26 mouse cellular contexts compared by ENCODE assay signal in the genomic region with DNA sequence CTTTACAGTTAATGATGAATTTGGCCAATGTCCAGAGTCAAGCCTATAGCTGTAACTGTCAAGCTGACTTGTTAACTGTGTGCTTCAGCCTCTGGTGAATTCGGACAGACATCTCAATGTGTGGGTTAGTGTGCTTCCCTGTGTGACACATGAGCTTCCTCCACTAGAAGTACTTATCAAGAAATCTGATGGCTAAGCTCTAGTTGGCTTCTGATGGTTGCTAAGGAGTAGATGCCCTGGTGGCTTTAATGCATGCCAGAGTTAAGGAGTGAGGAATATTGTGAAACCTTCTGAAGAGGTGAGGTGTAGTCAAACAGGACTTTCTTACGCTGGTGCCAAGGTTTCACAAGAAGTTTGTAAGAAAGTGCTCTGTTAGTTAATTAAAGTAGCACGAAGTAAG.
A peak's percentile ranks its signal among the peaks of the same experiment; 100 is the strongest.
DNase-seq lines count a peak whose midpoint lies in the region; ATAC-seq and TF ChIP-seq lines count a peak whose summit lies in the region.
"Had no signal": no experiment of that assay in that cellular context is flagged by ENCODE, and none has a peak within 500 bp of the region (broad histone marks: within the 10 kb centered on the region; RNA-seq: fewer than 3 reads in every experiment).

No protein-coding gene starts in this region.

- H3K27me3 ChIP-seq in forebrain, embryonic 14.5 days (replicated peaks; ENCODE audit: control insufficient read depth, insufficient read depth, low read length): no peaks in the 10 kb centered on the region
- H3K27me3 ChIP-seq in forebrain, postnatal 0 days (ENCODE audit: insufficient read depth, low read length): no peaks in the 10 kb centered on the region
- no peaks in the 10 kb centered on the region for H3K27me3 ChIP-seq in Patski
- H3K27me3 ChIP-seq in lung, embryonic 16.5 days (ENCODE audit: control insufficient read depth, insufficient read depth, low read depth, low read length): no peaks in the 10 kb centered on the region
- no peaks in the 10 kb centered on the region for H3K27me3 ChIP-seq in midbrain, embryonic 14.5 days (ENCODE audit: control insufficient read depth, insufficient read depth, low read length)
- H3K27me3 ChIP-seq: embryonic facial prominence, embryonic 12.5 days; forebrain, embryonic 13.5 days; hindbrain, embryonic 12.5 days; lung, embryonic 15.5 days; megakaryocyte, embryonic 14.5 days; midbrain, embryonic 13.5 days had no signal

- WGBS in forebrain, embryonic 14.5 days: 47% methylated on average over 3 of the region's 3 CpGs
- 55% methylated on average over 3 of the region's 3 CpGs for WGBS in forebrain, postnatal 0 days
- 57% methylated on average over 3 of the region's 3 CpGs for WGBS in lung, embryonic 16.5 days
- 90% methylated on average over 3 of the region's 3 CpGs for WGBS in midbrain, embryonic 14.5 days

- no peaks in the 10 kb centered on the region for H3K9me3 ChIP-seq in forebrain, embryonic 14.5 days (replicated peaks; ENCODE audit: control insufficient read depth, low read length)
- H3K9me3 ChIP-seq in forebrain, postnatal 0 days (ENCODE audit: low read length): no peaks in the 10 kb centered on the region
- no peaks in the 10 kb centered on the region for H3K9me3 ChIP-seq in lung, embryonic 16.5 days (ENCODE audit: control insufficient read depth, low read length)
- no peaks in the 10 kb centered on the region for H3K9me3 ChIP-seq in midbrain, embryonic 14.5 days (ENCODE audit: control insufficient read depth, low read length)
- H3K9me3 ChIP-seq: embryonic facial prominence, embryonic 12.5 days; forebrain, embryonic 13.5 days; hindbrain, embryonic 12.5 days; lung, embryonic 15.5 days; megakaryocyte, embryonic 14.5 days; midbrain, embryonic 13.5 days had no signal

- peaks cover 12% of the 10 kb centered on the region for H3K4me1 ChIP-seq in forebrain, embryonic 14.5 days (ENCODE audit: control insufficient read depth, insufficient read depth, low read length)
- 0 out of 2 replicates have a peak, but pooled peaks cover under 1% of the 10 kb centered on the region for H3K4me1 ChIP-seq in forebrain, postnatal 0 days (ENCODE audit: insufficient read depth)
- H3K4me1 ChIP-seq in lung, embryonic 16.5 days (replicated peaks; ENCODE audit: control insufficient read depth, insufficient read depth, low read length): peaks cover 38% of the 10 kb centered on the region
- H3K4me1 ChIP-seq in midbrain, embryonic 14.5 days (ENCODE audit: control insufficient read depth, insufficient read depth, low read length): peaks cover 15% of the 10 kb centered on the region; the same call in 1 of the 2 replicates

- DNase-seq in forebrain, embryonic 14.5 days (ENCODE audit: low spot score): peak; percentile 3
- no peak for DNase-seq in forebrain, postnatal 0 days
- DNase-seq in Patski (ENCODE audit: low read depth, low spot score): peak; percentile 19
- DNase-seq in retina, embryonic 14.5 days (ENCODE audit: low spot score): peak; percentile 16
- no peak for DNase-seq in adrenal gland, postnatal 25 days
- no peak for DNase-seq in midbrain, embryonic 14.5 days
- DNase-seq: cerebellum, adult 18-20 months; cerebellum, postnatal 14 days; gastrocnemius, postnatal 10 days; heart, adult 2 months; kidney, adult 8-10 months; kidney, postnatal 36 days; layer of hippocampus, postnatal 36 days; right cerebral cortex, postnatal 25 days; spleen, adult 18-20 months; thymus, postnatal 25 days had no signal

- no peak overlapping the region for H3K4me2 ChIP-seq in forebrain, embryonic 14.5 days (ENCODE audit: low read length)
- no peak overlapping the region for H3K4me2 ChIP-seq in forebrain, postnatal 0 days (ENCODE audit: low read depth)
- no peak overlapping the region for H3K4me2 ChIP-seq in lung, embryonic 16.5 days (ENCODE audit: low read depth, low read length)
- H3K4me2 ChIP-seq in midbrain, embryonic 14.5 days (ENCODE audit: low read length): no peak overlapping the region
- H3K4me2 ChIP-seq: embryonic facial prominence, embryonic 12.5 days; forebrain, embryonic 13.5 days; hindbrain, embryonic 12.5 days; lung, embryonic 15.5 days; midbrain, embryonic 13.5 days had no signal

- CTCF ChIA-PET in Patski (lab: Charles Lee): interaction anchor here (1.0 to 1.3 kb wide), 5 partner anchors 9 to 28 kb away, joined by 3 to 6 read pairs (median 3); no protein-coding TSS in a partner anchor

- in situ Hi-C loops in Patski (cut with MboI; ENCODE audit: low pct_unique_long_range_greater_than_20kb): no loop called here

- no peak overlapping the region for H3K4me3 ChIP-seq in forebrain, embryonic 14.5 days (ENCODE audit: low read depth, low read length)
- no peak overlapping the region for H3K4me3 ChIP-seq in forebrain, postnatal 0 days (ENCODE audit: low read depth, low read length)
- H3K4me3 ChIP-seq in lung, embryonic 16.5 days (ENCODE audit: low read length): no peak overlapping the region
- H3K4me3 ChIP-seq in midbrain, embryonic 14.5 days (replicated peaks; ENCODE audit: low read depth, low read length): no peak overlapping the region
- H3K4me3 ChIP-seq: embryonic facial prominence, embryonic 12.5 days; erythroblast, embryonic 14.5 days; forebrain, embryonic 13.5 days; heart, adult 2 months; hindbrain, embryonic 12.5 days; lung, embryonic 15.5 days; megakaryocyte, embryonic 14.5 days; midbrain, embryonic 13.5 days had no signal

- no peak for TF ChIP-seq CTCF in forebrain, postnatal 0 days (IDR thresholded peaks at IDR 0.05; ENCODE audit: low read depth)
- TF ChIP-seq CTCF in Patski (IDR thresholded peaks at IDR 0.05): no peak

- H3K9ac ChIP-seq in forebrain, embryonic 14.5 days (ENCODE audit: low read length): no peak overlapping the region
- H3K9ac ChIP-seq in forebrain, postnatal 0 days: no peak overlapping the region
- no peak overlapping the region for H3K9ac ChIP-seq in lung, embryonic 16.5 days (ENCODE audit: low read length)
- no peak overlapping the region for H3K9ac ChIP-seq in midbrain, embryonic 14.5 days (replicated peaks; ENCODE audit: low read length)
- H3K9ac ChIP-seq: embryonic facial prominence, embryonic 12.5 days; forebrain, embryonic 13.5 days; hindbrain, embryonic 12.5 days; liver, embryonic 14.5 days; lung, embryonic 15.5 days; midbrain, embryonic 13.5 days had no signal

- no peak overlapping the region for H3K27ac ChIP-seq in forebrain, embryonic 14.5 days (ENCODE audit: low read depth, low read length)
- no peak overlapping the region for H3K27ac ChIP-seq in forebrain, postnatal 0 days (ENCODE audit: low read depth, low read length)
- H3K27ac ChIP-seq in lung, embryonic 16.5 days (ENCODE audit: low read length): no peak overlapping the region
- no peak overlapping the region for H3K27ac ChIP-seq in midbrain, embryonic 14.5 days (replicated peaks; ENCODE audit: low read depth, low read length)
- H3K27ac ChIP-seq: embryonic facial prominence, embryonic 12.5 days; forebrain, embryonic 13.5 days; heart, adult 2 months; liver, embryonic 14.5 days; lung, embryonic 15.5 days; midbrain, embryonic 13.5 days had no signal

- POLR2A ChIA-PET in Patski (lab: Charles Lee): interaction anchor here (0.6 kb wide), 1 partner anchor 11 kb away, joined by 3 read pairs; no protein-coding TSS in a partner anchor

- ATAC-seq in forebrain, embryonic 14.5 days: no peak
- no peak for ATAC-seq in forebrain, postnatal 0 days
- ATAC-seq in Patski: no peak
- peak; percentile 71 for ATAC-seq in lung, embryonic 16.5 days (ENCODE audit: low read depth)
- no peak for ATAC-seq in midbrain, embryonic 14.5 days (ENCODE audit: low FRiP score, low TSS enrichment)
- ATAC-seq: CD4-positive, CD25-positive, alpha-beta regulatory T cell, adult 4 months; forebrain, embryonic 13.5 days had no signal

- H3K36me3 ChIP-seq in forebrain, embryonic 14.5 days (ENCODE audit: control insufficient read depth, insufficient read depth, low read length): no peaks in the 10 kb centered on the region
- no peaks in the 10 kb centered on the region for H3K36me3 ChIP-seq in forebrain, postnatal 0 days (ENCODE audit: insufficient read depth)
- no peaks in the 10 kb centered on the region for H3K36me3 ChIP-seq in lung, embryonic 16.5 days (ENCODE audit: control insufficient read depth, insufficient read depth, low read length)
- H3K36me3 ChIP-seq in midbrain, embryonic 14.5 days (ENCODE audit: control insufficient read depth, insufficient read depth, low read length): no peaks in the 10 kb centered on the region
- H3K36me3 ChIP-seq: embryonic facial prominence, embryonic 12.5 days; hindbrain, embryonic 12.5 days; lung, embryonic 15.5 days; midbrain, embryonic 13.5 days had no signal

Comparison
In these comparisons a context has a peak if more than half of its experiments do, and no peak if none do; other contexts are left out.
1. DNase-seq: peak in forebrain, embryonic 14.5 days (single experiment), Patski (single experiment) and retina, embryonic 14.5 days (single experiment); none in forebrain, postnatal 0 days (single experiment), adrenal gland, postnatal 25 days (single experiment) and midbrain, embryonic 14.5 days (single experiment).